Mouse (Mus musculus): ENCODE results near the gene Folr2. TPM values are rescaled to one million over a fixed set of nuclear protein-coding genes. Genes with fewer than 3 reads are reported as not detected.

The Folr2 gene
- polyA plus RNA-seq, 1 experiment from 2014 or later: 0.33 TPM

DNA sequence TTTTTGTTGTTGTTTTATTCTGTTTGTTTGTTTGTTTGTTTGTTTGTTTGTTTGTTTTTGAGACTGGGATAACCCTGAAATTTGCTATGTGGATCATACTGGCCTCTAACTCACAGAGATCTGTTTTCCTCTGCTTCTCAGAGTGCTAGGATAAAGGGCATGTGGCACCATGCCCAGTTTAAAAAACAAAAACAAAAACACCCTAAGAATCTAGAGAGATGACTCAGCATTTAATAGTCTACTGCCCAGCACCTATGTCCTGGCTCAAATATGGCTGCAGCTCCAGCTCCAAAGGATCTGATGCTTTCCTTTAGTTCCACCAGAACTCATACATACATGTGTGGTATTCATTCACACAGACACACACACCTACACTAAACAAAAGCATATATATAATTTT, 4.0 kb upstream of the Folr2 start:
- DNase-seq (ENCODE audit: low spot score): no peak
- Histone ChIP-seq H3K27ac (replicated peaks; ENCODE audit: low read depth, low read length) (no peak overlapping the region), H3K4me3 (ENCODE audit: low read depth, low read length) (no peak overlapping the region), H3K9ac (ENCODE audit: low read length) (no peak overlapping the region), H3K36me3 (ENCODE audit: control insufficient read depth, insufficient read depth, low read length) (no peaks in the 10 kb centered on the region), H3K4me2 (ENCODE audit: low read depth, severe bottlenecking) (no peak overlapping the region), H3K27me3 (ENCODE audit: control insufficient read depth, insufficient read depth, low read length) (no peaks in the 10 kb centered on the region), H3K9me3 (ENCODE audit: control insufficient read depth, low read length) (no peaks in the 10 kb centered on the region), H3K4me1 (ENCODE audit: control insufficient read depth, insufficient read depth, low read length) (no peaks in the 10 kb centered on the region)
- ATAC-seq (ENCODE audit: insufficient number of reproducible peaks, low FRiP score, low TSS enrichment, low read depth): no peak

DNA sequence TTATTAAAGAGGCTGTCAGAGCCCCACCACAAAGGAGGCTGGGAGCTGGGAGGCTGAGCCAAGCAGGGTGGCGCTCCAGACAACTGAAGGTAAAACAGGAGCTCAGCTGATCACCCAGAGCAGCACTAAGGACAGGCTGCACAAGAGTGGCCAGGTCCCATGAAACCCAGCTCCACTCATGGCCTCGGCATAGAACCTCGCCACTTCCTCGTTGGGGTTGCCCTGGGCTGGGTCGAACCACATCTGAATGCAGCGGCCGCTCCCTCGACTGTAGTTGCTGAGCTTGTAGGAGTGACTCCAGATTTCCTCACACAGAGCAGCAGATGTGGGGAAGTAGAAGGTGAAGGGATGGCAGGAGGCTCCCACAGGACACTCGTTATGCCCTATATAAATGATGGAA, 1.4 kb upstream of the Folr2 start:
- 76% methylated on average over 9 of the region's 9 CpGs for WGBS
- Histone ChIP-seq H3K9me3 (ENCODE audit: control insufficient read depth, low read length) (no peaks in the 10 kb centered on the region), H3K36me3 (ENCODE audit: control insufficient read depth, insufficient read depth, low read length) (no peaks in the 10 kb centered on the region), H3K4me3 (ENCODE audit: low read depth, low read length) (no peak overlapping the region), H3K4me2 (ENCODE audit: low read depth, severe bottlenecking) (no peak overlapping the region), H3K9ac (ENCODE audit: low read length) (no peak overlapping the region), H3K27ac (replicated peaks; ENCODE audit: low read depth, low read length) (no peak overlapping the region), H3K27me3 (ENCODE audit: control insufficient read depth, insufficient read depth, low read length) (no peaks in the 10 kb centered on the region), H3K4me1 (ENCODE audit: control insufficient read depth, insufficient read depth, low read length) (no peaks in the 10 kb centered on the region)
- DNase-seq (ENCODE audit: low spot score) (no peak), ATAC-seq (ENCODE audit: insufficient number of reproducible peaks, low FRiP score, low TSS enrichment, low read depth) (no peak)

DNA sequence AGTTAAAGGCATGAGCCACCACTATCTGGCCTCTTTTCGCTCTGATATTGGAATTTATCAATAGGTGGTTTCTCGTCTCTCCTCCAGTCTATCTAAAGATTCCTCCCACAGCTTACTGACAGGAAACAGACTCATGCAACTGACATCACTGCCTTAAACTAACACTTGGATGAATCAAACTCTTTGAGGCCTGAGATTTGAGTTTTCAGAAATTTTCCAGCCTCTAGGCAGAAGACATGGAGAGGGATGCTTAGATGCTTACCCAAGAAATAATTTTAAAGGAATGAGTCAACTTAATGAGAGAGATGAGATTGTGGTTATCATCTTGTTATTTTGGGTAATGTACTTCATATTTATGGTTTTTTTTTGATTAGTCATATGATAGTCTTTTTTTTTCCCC, 3.2 kb downstream of the Folr2 start:
- Histone ChIP-seq H3K27me3 (ENCODE audit: control insufficient read depth, insufficient read depth, low read length) (no peaks in the 10 kb centered on the region), H3K36me3 (ENCODE audit: control insufficient read depth, insufficient read depth, low read length) (no peaks in the 10 kb centered on the region), H3K4me1 (ENCODE audit: control insufficient read depth, insufficient read depth, low read length) (no peaks in the 10 kb centered on the region), H3K9ac (ENCODE audit: low read length) (no peak overlapping the region), H3K4me2 (ENCODE audit: low read depth, severe bottlenecking) (no peak overlapping the region), H3K4me3 (ENCODE audit: low read depth, low read length) (no peak overlapping the region), H3K27ac (replicated peaks; ENCODE audit: low read depth, low read length) (no peak overlapping the region), H3K9me3 (ENCODE audit: control insufficient read depth, low read length) (no peaks in the 10 kb centered on the region)
- ATAC-seq (ENCODE audit: insufficient number of reproducible peaks, low FRiP score, low TSS enrichment, low read depth) (no peak), DNase-seq (ENCODE audit: low spot score) (no peak)
- WGBS: 83% methylated on average over 2 of the region's 2 CpGs

DNA sequence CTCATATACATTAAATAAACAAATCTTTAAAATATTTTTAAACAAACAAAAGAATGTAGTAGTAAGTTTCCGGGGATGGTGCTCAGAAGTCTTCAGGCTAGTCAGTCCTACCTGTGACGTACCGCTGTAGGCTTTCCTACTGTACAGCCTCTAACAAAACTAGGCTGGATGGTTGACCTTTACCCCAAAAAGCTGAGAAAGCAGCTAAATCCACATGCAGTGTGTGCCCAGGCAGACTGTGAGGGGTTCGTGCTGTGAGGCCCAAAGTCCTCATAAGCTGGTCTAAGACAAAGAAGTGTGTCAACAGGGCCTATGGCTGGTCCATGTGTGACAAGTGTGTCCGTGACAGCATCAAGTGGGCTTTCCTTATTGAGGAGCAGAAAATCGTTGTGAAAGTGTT, 4.1 kb downstream of the Folr2 start:
- H3K4me1 ChIP-seq (ENCODE audit: control insufficient read depth, insufficient read depth, low read length): no peaks in the 10 kb centered on the region
- DNase-seq (ENCODE audit: low spot score) (no peak), ATAC-seq (ENCODE audit: insufficient number of reproducible peaks, low FRiP score, low TSS enrichment, low read depth) (no peak)
- no peak overlapping the region for H3K4me2 ChIP-seq (ENCODE audit: low read depth, severe bottlenecking)
- no peak overlapping the region for H3K27ac ChIP-seq (replicated peaks; ENCODE audit: low read depth, low read length)
- H3K9ac ChIP-seq (ENCODE audit: low read length): no peak overlapping the region
- H3K9me3 ChIP-seq (ENCODE audit: control insufficient read depth, low read length): no peaks in the 10 kb centered on the region
- no peak overlapping the region for H3K4me3 ChIP-seq (ENCODE audit: low read depth, low read length)
- H3K36me3 ChIP-seq (ENCODE audit: control insufficient read depth, insufficient read depth, low read length): no peaks in the 10 kb centered on the region
- no peaks in the 10 kb centered on the region for H3K27me3 ChIP-seq (ENCODE audit: control insufficient read depth, insufficient read depth, low read length)
- 86% methylated on average over 6 of the region's 6 CpGs for WGBS

DNA sequence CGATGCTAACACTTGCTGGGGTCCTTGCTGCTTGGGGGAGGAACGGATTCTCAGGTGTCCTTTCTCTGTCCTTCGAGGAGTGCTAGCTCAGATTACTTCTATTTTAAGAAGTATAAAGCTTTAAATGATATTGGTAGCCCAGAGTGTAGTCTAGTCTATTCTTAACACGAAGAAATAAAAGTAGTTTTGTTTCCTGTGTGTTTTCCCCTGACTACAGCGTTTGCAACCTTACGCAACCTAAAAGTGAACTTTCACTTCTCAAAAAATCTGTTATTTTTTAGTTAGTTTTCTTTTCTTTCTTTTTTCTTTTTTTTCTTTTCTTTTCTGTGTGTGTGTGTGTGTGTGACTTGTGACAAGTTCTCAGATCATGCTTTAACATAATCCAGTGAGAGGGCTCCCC, 5.3 kb downstream of the Folr2 start:
- H3K4me3 ChIP-seq (ENCODE audit: low read depth, low read length): no peak overlapping the region
- no peak overlapping the region for H3K4me2 ChIP-seq (ENCODE audit: low read depth, severe bottlenecking)
- no peak overlapping the region for H3K9ac ChIP-seq (ENCODE audit: low read length)
- H3K27me3 ChIP-seq (ENCODE audit: control insufficient read depth, insufficient read depth, low read length): no peaks in the 10 kb centered on the region
- H3K4me1 ChIP-seq (ENCODE audit: control insufficient read depth, insufficient read depth, low read length): no peaks in the 10 kb centered on the region
- H3K27ac ChIP-seq (replicated peaks; ENCODE audit: low read depth, low read length): no peak overlapping the region
- H3K9me3 ChIP-seq (ENCODE audit: control insufficient read depth, low read length): no peaks in the 10 kb centered on the region
- DNase-seq (ENCODE audit: low spot score) (no peak), ATAC-seq (ENCODE audit: insufficient number of reproducible peaks, low FRiP score, low TSS enrichment, low read depth) (no peak)
- WGBS: 87% methylated on average over 6 of the region's 6 CpGs
- no peaks in the 10 kb centered on the region for H3K36me3 ChIP-seq (ENCODE audit: control insufficient read depth, insufficient read depth, low read length)

DNA sequence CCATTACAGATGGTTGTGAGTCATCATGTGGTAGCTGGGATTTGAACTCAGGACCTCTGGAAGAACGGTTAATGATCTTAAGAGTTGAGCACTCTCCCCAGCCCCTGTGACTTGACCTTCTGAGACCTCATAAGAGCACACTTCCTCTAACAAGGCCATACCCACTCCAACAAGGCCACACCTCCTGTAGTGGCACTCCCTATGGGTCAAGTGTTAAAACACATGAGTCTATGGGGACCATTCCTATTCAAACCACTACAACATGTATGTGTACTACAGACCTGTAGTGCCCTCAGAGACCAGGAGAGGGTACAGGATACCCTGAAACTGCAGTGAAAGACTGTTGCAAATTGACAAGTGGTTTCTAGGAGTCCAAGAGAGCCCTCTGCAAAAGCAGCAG, 9.1 kb downstream of the Folr2 start:
- WGBS: 92% methylated on average over 1 of the region's 1 CpGs
- H3K4me2 ChIP-seq (ENCODE audit: low read depth, severe bottlenecking): no peak overlapping the region

DNA sequence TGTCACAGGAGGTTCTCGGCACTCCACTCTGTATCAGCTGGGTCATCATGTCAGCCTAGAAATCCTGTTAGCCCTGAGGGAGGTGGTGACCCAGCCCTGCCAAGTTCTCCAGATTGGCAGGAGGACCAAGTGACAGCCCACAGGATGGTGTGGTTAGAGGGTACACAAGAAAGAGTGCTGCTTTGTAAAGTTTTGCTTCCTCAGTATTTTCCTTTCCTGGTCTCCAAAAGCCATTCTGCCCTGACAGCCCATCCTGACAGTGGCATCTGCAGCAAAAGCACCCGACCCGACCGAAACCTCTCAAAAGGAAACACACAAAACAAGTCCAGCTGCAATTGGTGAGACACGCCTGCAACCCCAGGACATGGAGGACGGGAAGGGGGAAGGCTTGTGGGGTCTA, 12.8 kb downstream of the Folr2 start:
- 71% methylated on average over 6 of the region's 6 CpGs for WGBS
- no peaks in the 10 kb centered on the region for H3K27me3 ChIP-seq (ENCODE audit: control insufficient read depth, insufficient read depth, low read length)
- no peaks in the 10 kb centered on the region for H3K4me1 ChIP-seq (ENCODE audit: control insufficient read depth, insufficient read depth, low read length)
- H3K4me2 ChIP-seq (ENCODE audit: low read depth, severe bottlenecking): no peak overlapping the region
- H3K9me3 ChIP-seq (ENCODE audit: control insufficient read depth, low read length): no peaks in the 10 kb centered on the region
- no peak for DNase-seq (ENCODE audit: low spot score)
- no peak overlapping the region for H3K27ac ChIP-seq (replicated peaks; ENCODE audit: low read depth, low read length)
- ATAC-seq (ENCODE audit: insufficient number of reproducible peaks, low FRiP score, low TSS enrichment, low read depth): no peak
- H3K36me3 ChIP-seq (ENCODE audit: control insufficient read depth, insufficient read depth, low read length): no peaks in the 10 kb centered on the region
- no peak overlapping the region for H3K4me3 ChIP-seq (ENCODE audit: low read depth, low read length)
- H3K9ac ChIP-seq (ENCODE audit: low read length): no peak overlapping the region

More for the DNA sequence above, 9.1 kb downstream of the Folr2 start:
- no peaks in the 10 kb centered on the region for H3K36me3 ChIP-seq (ENCODE audit: control insufficient read depth, insufficient read depth, low read length)
- no peak overlapping the region for H3K9ac ChIP-seq (ENCODE audit: low read length)
- H3K9me3 ChIP-seq (ENCODE audit: control insufficient read depth, low read length): no peaks in the 10 kb centered on the region
- no peaks in the 10 kb centered on the region for H3K4me1 ChIP-seq (ENCODE audit: control insufficient read depth, insufficient read depth, low read length)
- no peak for ATAC-seq (ENCODE audit: insufficient number of reproducible peaks, low FRiP score, low TSS enrichment, low read depth)
- H3K27me3 ChIP-seq (ENCODE audit: control insufficient read depth, insufficient read depth, low read length): no peaks in the 10 kb centered on the region
- no peak overlapping the region for H3K27ac ChIP-seq (replicated peaks; ENCODE audit: low read depth, low read length)
- no peak overlapping the region for H3K4me3 ChIP-seq (ENCODE audit: low read depth, low read length)
- no peak for DNase-seq (ENCODE audit: low spot score)

DNA sequence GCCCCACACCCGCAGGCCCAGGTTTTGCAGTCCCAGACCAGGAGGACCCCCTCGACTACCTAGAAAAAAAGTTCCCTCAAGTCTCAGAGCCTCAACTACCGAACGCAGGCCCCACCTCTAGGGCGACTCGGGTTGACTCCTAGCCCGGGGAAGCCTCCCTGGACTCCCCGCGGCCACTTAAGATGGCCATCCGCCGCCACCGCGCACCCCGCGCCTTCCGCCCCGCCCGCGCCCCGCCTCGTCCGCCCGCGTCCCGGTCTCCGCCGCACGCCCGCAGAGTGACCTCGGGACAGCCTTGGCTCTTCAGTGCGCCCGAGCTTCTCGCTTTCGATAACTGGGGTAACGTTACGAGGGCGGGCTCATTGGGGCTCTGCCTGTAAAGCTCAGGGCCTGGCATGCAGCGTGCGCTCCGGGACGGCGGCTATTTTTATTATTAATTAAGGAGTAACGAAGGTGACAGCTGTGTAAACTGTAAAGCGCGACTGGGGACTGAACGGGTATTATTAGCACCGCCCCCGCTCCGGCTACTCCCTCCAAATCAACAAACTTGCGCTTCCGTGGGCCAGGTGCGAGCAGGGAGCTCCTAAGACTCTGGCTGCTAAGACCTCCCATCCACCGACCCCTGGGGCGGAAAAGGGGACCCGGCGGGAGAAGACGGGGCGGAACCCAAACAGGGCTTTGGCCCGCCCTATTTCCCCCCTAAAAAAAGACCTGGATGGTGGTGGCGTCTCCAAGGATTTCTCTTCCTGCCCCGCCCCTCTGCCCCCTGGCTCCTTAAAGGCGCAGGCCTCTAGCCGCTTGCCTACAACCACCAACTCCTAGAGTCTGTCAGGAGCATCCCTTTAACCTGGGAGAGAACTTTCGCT, 19.2 kb downstream of the Folr2 start, which contains the start of gene Inppl1:
TSS of gene Inppl1 (minus strand) at position 624 of the 866 bp plus-strand sequence.
- Histone ChIP-seq H3K9ac (ENCODE audit: low read length) (peak within 1 kb of the TSS; percentile 97), H3K4me1 (ENCODE audit: control insufficient read depth, insufficient read depth, low read length) (peaks cover 11% of the 10 kb centered on the region), H3K4me2 (ENCODE audit: low read depth, severe bottlenecking) (peak within 1 kb of the TSS; percentile 49), H3K27ac (replicated peaks; ENCODE audit: low read depth, low read length) (peak within 1 kb of the TSS; percentile 93), H3K9me3 (ENCODE audit: control insufficient read depth, low read length) (no peaks in the 10 kb centered on the region), H3K27me3 (ENCODE audit: control insufficient read depth, insufficient read depth, low read length) (no peaks in the 10 kb centered on the region), H3K36me3 (ENCODE audit: control insufficient read depth, insufficient read depth, low read length) (no peaks in the 10 kb centered on the region; the same call in 1 of the 2 replicates), H3K4me3 (ENCODE audit: low read depth, low read length) (peak within 1 kb of the TSS; percentile 91)
- ATAC-seq (ENCODE audit: insufficient number of reproducible peaks, low FRiP score, low TSS enrichment, low read depth): peak; percentile 79
- peak; percentile 89 for DNase-seq (ENCODE audit: low spot score)
- WGBS: under 1% methylated on average over 64 of the region's 64 CpGs

Data from limb, embryonic 11.5 days (tissue).